Mouse (Mus musculus) heart, embryonic 15.5 days (tissue): ENCODE results near the gene A830031A19Rik. TPM values are rescaled to one million over a fixed set of nuclear protein-coding genes. Genes with fewer than 3 reads are reported as not detected.

Experiments used
- ATAC-seq: fragments of 200-750 bp; cut with Nextera tagmentation; replicated peaks from 2 replicates; pipeline ENCODE4 v1.8.0; 2017; ENCODE audit warnings: low read depth, moderate TSS enrichment; ENCODE audit not compliant: insufficient number of reproducible peaks, insufficient read depth, low FRiP score
- H3K27ac ChIP-seq: fragments of 300-500 bp; sonication (generic); 2 replicates; pipeline ENCODE4 v1.5.1; 2015; ENCODE audit warnings: mild to moderate bottlenecking, inconsistent platforms
- H3K27me3 ChIP-seq: fragments of 300-500 bp; sonication (generic); 2 replicates; pipeline ENCODE4 v1.6.1; 2015; ENCODE audit warnings: inconsistent platforms
- H3K36me3 ChIP-seq: fragments of 300-500 bp; sonication (generic); 2 replicates; pipeline ENCODE4 v1.6.1; 2015; ENCODE audit warnings: mild to moderate bottlenecking, inconsistent platforms
- H3K4me1 ChIP-seq: fragments of 300-500 bp; sonication (generic); replicated peaks from 2 replicates; pipeline ENCODE4 v1.6.1; 2015; ENCODE audit warnings: inconsistent platforms
- H3K4me2 ChIP-seq: fragments of 300-500 bp; sonication (generic); 2 replicates; pipeline ENCODE4 v1.6.1; 2015; ENCODE audit warnings: inconsistent platforms, mild to moderate bottlenecking, moderate library complexity
- H3K4me3 ChIP-seq: fragments of 300-500 bp; sonication (generic); 2 replicates; pipeline ENCODE4 v1.5.1; 2015; ENCODE audit warnings: mild to moderate bottlenecking, inconsistent platforms
- H3K9ac ChIP-seq: fragments of 300-500 bp; sonication (generic); 2 replicates; pipeline ENCODE4 v1.6.1; 2015; ENCODE audit warnings: mild to moderate bottlenecking, inconsistent platforms
- H3K9me3 ChIP-seq: fragments of 300-500 bp; sonication (generic); replicated peaks from 2 replicates; pipeline ENCODE4 v1.6.1; 2016; ENCODE audit warnings: inconsistent platforms
- WGBS: fragments of 180-500 bp; shearing (Covaris S2); methylation state at CpG from one replicate; pipeline ENCODE4 v1.1.7; 2015; ENCODE audit warnings: mixed read lengths; 5-methylcytosine and 5-hydroxymethylcytosine counted together
- polyA plus RNA-seq: library from polyadenylated mRNA; unstranded; fragments of >200 nt; fragmentation: Nextera tagmentation; extraction: Ambion mirVana; gene quantifications from 2 replicates; pipeline ENCODE4 v1.2.1, GENCODE M21; 2015

Gene A830031A19Rik
- polyA plus RNA-seq, 1 experiment from 2014 or later: not detected

DNA sequence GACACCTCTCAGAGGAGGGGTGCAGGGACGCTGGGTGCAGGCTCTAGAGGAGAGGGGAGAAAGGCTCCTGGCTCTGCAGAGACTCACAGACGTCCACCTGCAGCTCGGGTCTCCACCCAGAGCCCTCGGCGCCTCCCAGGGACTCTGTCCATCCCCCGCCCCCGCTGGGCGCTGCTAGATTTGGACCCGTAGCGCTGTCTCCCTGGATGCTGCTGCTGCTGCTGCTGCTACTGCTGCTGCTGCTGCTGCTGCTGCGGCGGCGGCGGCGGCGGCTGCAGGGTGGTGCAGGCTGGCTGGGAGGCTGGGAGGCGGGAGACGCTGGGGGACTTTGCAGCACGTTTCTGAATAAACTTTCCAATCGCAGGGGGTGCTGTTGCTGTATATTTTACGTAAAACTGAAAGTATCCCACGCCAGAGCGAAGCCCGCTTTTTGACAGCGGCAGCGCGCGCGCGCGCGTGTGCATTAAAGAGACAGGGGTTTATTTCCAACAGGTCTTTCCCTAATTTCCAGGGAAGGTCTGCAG, 1.3 kb upstream of the A830031A19Rik start:
- Histone ChIP-seq H3K4me3 (peak overlapping the region; percentile 62), H3K36me3 (no peaks in the 10 kb centered on the region), H3K4me1 (peaks cover 30% of the 10 kb centered on the region), H3K4me2 (peak overlapping the region; percentile 89), H3K9ac (peak overlapping the region; percentile 64), H3K9me3 (no peaks in the 10 kb centered on the region), H3K27ac (peak overlapping the region; percentile 92), H3K27me3 (peaks cover 15% of the 10 kb centered on the region)
- WGBS: under 1% methylated on average over 31 of the region's 32 CpGs
- ATAC-seq: no peak

DNA sequence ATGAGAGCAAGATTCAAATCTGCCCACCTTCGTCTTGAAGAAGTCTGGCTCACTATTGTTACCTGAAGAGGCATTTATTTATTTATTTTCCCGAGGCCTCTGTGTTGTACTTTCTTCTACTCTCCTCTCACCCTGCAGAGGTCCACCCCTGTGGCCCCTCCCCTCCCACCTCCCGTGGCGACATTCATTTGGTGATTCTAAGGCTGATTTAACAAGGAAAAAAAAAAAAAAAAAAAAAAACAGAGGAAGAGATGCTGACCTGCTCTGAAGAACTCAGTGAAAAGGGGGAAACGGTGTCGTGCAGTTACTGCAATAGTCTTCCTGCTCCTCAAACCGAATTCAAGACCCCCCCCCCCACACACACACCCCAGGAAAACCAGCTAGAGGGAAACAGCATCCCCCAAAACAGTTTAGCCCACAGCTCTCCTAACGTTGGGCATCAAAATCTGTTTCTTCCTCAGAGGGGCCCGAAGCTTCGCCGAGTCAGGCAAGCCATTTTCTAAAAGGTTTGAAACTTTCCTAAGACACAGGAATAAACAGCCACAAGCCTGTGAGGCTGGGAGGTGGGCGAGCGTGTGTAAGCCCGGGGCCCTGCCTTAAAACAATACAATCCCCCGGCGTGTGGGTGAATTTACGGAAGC, 752 bp upstream of the A830031A19Rik start:
- Histone ChIP-seq H3K9ac (peak overlapping the region; percentile 64), H3K36me3 (no peaks in the 10 kb centered on the region), H3K27me3 (peaks cover 17% of the 10 kb centered on the region), H3K4me2 (peak overlapping the region; percentile 89), H3K9me3 (no peaks in the 10 kb centered on the region), H3K27ac (peak overlapping the region; percentile 92), H3K4me1 (peaks cover 30% of the 10 kb centered on the region), H3K4me3 (peak overlapping the region; percentile 62)
- ATAC-seq: no peak
- WGBS: 2% methylated on average over 17 of the region's 17 CpGs

DNA sequence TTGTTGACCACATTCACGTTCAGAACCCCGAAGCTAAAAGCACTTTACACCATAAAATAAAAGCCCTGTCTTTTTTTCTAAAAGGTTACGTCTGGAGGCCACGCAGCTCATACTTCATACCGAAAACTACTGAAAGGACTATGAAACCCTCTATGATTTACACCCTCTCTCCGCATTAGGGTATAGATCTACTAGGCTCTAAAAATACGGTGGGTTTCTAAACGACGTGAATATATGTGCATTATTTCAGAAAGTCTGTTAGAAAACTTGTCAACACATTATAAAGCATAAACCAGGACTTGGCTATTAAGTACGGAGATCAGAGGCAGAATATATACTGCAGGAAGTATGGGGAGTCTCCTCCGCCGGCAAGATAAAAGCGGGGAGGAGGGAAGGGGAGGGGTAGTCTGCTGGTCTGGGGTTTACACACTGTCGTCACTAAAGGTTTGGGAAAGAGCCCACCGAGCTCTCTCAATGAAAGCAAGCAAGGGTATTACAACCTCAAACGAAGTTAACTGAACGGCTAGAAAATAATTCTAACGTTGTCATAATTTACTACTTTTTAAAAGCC, 748 bp downstream of the A830031A19Rik start:
- Histone ChIP-seq H3K9ac (0 out of 2 replicates have a peak overlapping the region, but pooled peaks have one; percentile 10), H3K4me3 (peak overlapping the region; percentile 62), H3K27ac (no peak overlapping the region), H3K36me3 (no peaks in the 10 kb centered on the region), H3K4me1 (peaks cover 22% of the 10 kb centered on the region), H3K9me3 (no peaks in the 10 kb centered on the region), H3K4me2 (peak overlapping the region; percentile 89), H3K27me3 (peaks cover 20% of the 10 kb centered on the region)
- 2% methylated on average over 18 of the region's 18 CpGs for WGBS
- ATAC-seq: no peak

DNA sequence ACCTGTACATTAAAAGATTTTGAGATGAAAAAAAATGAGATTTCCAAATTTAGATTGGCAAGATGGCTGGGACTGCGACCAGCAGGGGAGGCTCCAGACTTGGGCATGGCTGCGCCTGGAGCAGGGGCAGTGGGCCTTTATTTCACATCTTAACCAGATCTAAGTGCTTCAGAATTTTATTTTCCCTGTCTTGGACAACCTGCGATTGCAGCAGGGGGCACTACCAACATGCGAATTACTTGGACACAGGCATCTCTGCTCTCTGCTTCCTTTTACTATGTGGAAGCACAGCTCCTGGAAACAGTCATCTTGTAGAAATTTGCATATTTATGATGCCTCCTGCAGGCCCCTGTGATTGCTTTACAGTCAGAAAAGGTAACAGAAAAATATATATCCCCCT, 9.5 kb downstream of the A830031A19Rik start:
- Histone ChIP-seq H3K4me2 (no peak overlapping the region), H3K9me3 (no peaks in the 10 kb centered on the region)
- 51% methylated on average over 4 of the region's 4 CpGs for WGBS

DNA sequence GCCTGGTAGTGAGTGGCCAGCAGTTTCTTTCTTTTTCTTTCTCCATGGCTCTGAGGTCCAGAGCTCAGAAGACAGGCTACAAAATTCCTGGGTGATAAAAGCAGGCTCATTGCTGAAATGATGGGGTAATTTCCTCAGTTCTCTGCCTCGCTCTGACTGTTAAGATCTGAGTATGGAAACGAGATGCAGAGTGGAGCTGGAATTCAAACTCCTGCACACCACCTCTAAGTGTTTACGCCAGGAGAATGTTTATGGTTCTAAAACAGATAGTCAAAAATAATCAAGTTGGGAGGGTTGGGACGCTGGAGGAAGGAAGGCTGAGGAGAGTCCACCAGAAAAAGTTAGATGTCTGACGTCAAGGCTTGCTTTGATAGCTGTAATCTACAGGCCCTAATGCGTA, 10.6 kb downstream of the A830031A19Rik start:
- ATAC-seq: no peak
- WGBS: 68% methylated on average over 6 of the region's 6 CpGs
- Histone ChIP-seq H3K36me3 (no peaks in the 10 kb centered on the region), H3K9me3 (no peaks in the 10 kb centered on the region), H3K4me2 (no peak overlapping the region), H3K4me1 (peaks cover 11% of the 10 kb centered on the region), H3K27ac (no peak overlapping the region), H3K27me3 (peaks cover 26% of the 10 kb centered on the region), H3K9ac (no peak overlapping the region), H3K4me3 (no peak overlapping the region)

More for the DNA sequence above, 9.5 kb downstream of the A830031A19Rik start:
- Histone ChIP-seq H3K4me1 (peaks cover 11% of the 10 kb centered on the region), H3K27me3 (peaks cover 24% of the 10 kb centered on the region), H3K36me3 (no peaks in the 10 kb centered on the region), H3K27ac (no peak overlapping the region), H3K9ac (no peak overlapping the region), H3K4me3 (no peak overlapping the region)
- no peak for ATAC-seq

DNA sequence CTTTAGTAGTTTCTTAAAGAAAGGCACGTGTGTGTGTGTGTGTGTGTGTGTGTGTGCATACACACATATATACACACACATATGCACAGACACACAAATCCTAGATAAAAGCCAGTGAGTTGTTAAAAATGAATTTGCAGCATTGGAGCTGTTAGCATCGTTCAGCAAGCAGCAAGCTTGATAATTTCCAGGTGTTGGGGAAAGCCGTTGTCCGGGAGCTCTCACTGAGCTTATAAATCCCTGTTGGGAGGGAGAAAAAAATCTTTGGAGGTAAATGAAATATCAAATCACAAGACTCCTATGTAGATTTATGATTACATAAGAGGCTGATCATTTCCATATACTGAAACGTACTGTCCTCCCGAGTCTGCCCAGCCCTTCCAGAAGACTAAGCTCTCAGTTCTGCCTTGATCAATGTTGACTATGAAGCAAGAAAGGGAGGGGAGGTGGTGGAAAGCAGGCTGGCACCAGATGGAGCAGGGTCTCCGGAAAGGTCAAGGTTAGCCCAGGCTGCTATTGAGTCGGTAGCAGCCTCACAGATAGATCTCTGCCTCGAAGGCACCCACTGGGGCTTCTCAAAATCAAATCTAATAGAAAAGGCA, 12.3 kb downstream of the A830031A19Rik start:
- ATAC-seq: no peak
- Histone ChIP-seq H3K9ac (no peak overlapping the region), H3K4me1 (peaks cover 11% of the 10 kb centered on the region), H3K4me2 (no peak overlapping the region), H3K4me3 (no peak overlapping the region), H3K27me3 (peaks cover 38% of the 10 kb centered on the region), H3K36me3 (no peaks in the 10 kb centered on the region), H3K27ac (no peak overlapping the region), H3K9me3 (no peaks in the 10 kb centered on the region)
- 34% methylated on average over 9 of the region's 9 CpGs for WGBS

DNA sequence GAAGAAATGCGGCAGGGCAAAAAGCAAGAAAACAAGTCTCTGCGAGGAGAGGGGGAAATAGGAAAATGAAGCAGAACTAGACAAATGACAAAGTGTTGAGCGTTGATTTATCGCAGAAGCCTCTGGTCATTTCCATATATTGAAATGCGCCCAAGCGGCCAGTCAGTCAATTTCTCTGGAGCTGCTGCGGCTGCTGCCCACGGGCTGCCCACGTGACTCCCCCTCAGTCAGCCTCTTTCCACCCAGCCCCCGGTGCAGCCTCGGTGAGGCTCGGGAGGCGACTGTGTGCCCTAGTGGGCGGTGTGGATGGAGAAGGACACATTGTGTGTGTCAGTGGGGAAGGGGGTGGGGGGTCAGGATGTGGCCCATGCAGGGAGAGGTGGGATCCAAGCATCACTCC, 13.0 kb downstream of the A830031A19Rik start:
- Histone ChIP-seq H3K9ac (peak overlapping the region; percentile 34; the same call in 1 of the 2 replicates), H3K4me3 (peak overlapping the region; percentile 39), H3K27ac (no peak overlapping the region), H3K36me3 (no peaks in the 10 kb centered on the region), H3K9me3 (no peaks in the 10 kb centered on the region), H3K27me3 (peaks cover 39% of the 10 kb centered on the region), H3K4me1 (peaks cover 11% of the 10 kb centered on the region), H3K4me2 (peak overlapping the region; percentile 72)
- 3% methylated on average over 14 of the region's 14 CpGs for WGBS
- ATAC-seq: no peak

DNA sequence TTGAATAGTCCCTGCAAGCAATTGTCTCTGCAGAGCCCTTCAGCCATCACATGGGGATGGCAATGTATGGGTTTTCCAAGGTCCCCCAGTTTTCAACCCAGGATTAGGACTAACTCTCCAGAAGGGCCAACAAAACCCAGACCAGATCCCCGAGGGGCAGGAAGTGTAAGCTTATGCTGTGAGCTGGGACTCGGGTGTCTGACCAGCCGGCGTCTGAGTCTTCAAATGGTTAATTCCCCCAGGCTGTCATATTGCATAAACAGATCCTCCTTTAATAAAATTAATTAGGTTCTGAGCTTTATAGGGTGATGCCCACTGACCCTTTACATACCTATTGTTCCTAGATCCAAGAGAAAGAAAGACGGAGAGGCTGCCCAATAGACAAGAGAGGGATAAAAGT, 14.4 kb downstream of the A830031A19Rik start:
- Histone ChIP-seq H3K27me3 (peaks cover 39% of the 10 kb centered on the region), H3K4me1 (peaks cover 11% of the 10 kb centered on the region), H3K4me3 (peak overlapping the region; percentile 40), H3K9me3 (no peaks in the 10 kb centered on the region), H3K4me2 (peak overlapping the region; percentile 63), H3K27ac (no peak overlapping the region), H3K9ac (no peak overlapping the region), H3K36me3 (no peaks in the 10 kb centered on the region)
- no peak for ATAC-seq
- WGBS: 14% methylated on average over 5 of the region's 5 CpGs

DNA sequence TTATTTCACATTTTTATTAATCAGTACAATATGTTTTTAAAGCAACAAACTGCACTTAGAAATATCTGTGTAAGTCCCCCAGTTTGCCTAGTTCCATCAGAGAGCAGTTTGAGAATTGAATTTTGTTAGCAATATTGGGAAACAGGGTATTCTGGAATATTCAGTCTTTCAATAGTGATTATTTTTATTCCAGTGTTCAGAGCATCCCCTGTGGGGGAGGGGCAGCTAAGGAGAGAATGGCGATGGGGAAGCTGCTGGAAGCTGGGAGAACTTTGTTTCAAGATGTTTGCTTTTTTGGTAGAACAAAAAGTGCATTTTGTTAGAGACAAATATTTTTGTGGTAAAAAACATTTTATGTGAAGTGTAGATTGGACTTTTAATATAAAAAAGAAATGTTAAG, 15.7 kb downstream of the A830031A19Rik start:
- WGBS: 17% methylated on average over 1 of the region's 1 CpGs

DNA sequence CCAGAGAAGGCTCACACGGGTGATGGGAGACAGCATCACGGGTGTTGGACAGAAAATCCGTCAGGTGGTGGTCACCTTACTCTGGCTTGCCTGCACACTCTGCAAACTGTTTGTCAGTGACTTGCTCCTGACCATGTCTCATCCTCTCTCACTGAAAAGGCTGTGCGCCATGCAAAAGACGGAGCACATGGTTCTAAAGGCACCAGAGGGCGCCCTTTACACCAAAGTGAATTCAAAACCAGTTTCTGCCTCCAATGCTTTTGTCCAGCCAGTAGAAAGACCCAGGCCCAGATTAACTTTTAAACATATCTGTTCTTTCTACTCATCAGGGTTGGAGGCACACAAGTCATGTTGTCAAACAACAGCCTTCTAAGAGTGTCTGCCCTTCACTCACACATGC, 22.0 kb downstream of the A830031A19Rik start:
- 64% methylated on average over 6 of the region's 6 CpGs for WGBS
- peaks cover 6% of the 10 kb centered on the region; the same call in 1 of the 2 replicates for H3K27me3 ChIP-seq
- H3K9me3 ChIP-seq: no peaks in the 10 kb centered on the region
- H3K9ac ChIP-seq: no peak overlapping the region
- no peak overlapping the region for H3K4me3 ChIP-seq
- no peak overlapping the region for H3K27ac ChIP-seq
- no peak for ATAC-seq
- H3K4me1 ChIP-seq: no peaks in the 10 kb centered on the region; the same call in 1 of the 2 replicates
- H3K36me3 ChIP-seq: no peaks in the 10 kb centered on the region
- H3K4me2 ChIP-seq: no peak overlapping the region

More for the DNA sequence above, 15.7 kb downstream of the A830031A19Rik start:
- no peak for ATAC-seq
- Histone ChIP-seq H3K27ac (no peak overlapping the region), H3K27me3 (peaks cover 39% of the 10 kb centered on the region), H3K4me1 (peaks cover 11% of the 10 kb centered on the region), H3K4me3 (no peak overlapping the region), H3K4me2 (no peak overlapping the region), H3K9ac (no peak overlapping the region), H3K36me3 (no peaks in the 10 kb centered on the region), H3K9me3 (no peaks in the 10 kb centered on the region)

DNA sequence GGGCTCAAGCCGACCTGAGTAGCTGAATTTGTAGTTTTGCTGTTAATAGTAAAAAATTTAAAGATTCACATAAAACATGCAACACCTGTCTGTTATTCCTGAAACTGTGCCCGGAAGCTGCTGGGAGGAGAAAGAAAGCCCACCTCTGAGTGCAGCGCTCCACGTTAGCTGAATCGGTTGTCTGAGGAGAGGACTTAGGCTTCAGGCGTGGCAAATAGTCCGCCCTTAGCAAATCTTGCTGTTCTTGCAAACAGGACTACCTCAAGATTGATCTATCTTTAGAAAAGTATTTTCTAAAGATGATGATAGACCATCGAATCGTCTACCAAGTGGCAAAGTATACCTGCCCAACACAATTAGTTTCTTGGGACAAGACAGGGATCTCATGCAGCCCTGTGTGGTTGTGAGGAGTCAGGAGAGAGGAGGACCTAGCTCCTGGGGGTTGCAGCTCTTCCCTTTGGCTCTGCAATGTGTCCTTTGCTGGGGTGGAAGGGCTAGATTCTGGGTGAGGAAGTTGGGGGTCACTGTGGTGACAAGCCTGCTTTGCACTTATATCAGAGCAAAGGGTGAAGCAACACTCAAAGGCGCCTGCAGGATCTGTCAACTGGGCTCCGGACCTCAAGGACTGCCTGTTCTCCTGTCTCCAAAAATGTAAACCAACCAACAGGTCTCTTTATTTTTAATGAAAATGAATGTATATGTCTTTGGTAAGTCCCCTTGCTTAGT, 24.7 kb downstream of the A830031A19Rik start:
- peaks cover 2% of the 10 kb centered on the region; the same call in 1 of the 2 replicates for H3K27me3 ChIP-seq
- no peaks in the 10 kb centered on the region; the same call in 1 of the 2 replicates for H3K4me1 ChIP-seq
- no peak for ATAC-seq
- no peak overlapping the region for H3K9ac ChIP-seq
- H3K36me3 ChIP-seq: no peaks in the 10 kb centered on the region
- no peak overlapping the region for H3K4me2 ChIP-seq
- WGBS: 74% methylated on average over 11 of the region's 11 CpGs
- H3K9me3 ChIP-seq: no peaks in the 10 kb centered on the region
- no peak overlapping the region for H3K27ac ChIP-seq
- H3K4me3 ChIP-seq: no peak overlapping the region
